Mouse (Mus musculus) testis, postnatal 10 days (tissue): ENCODE measurements at regions not wholly inside any gene's neighbourhood (a gene's known extent, or its start where the extent isn't known, plus 50 kb on each side); places are given as distances from the start of the nearest gene placed in this dataset.

ENCODE experiments used
- DNase-seq: peaks from one replicate; pipeline ENCODE4 v3.0.0; 2021; ENCODE audit warnings: low spot score

DNA sequence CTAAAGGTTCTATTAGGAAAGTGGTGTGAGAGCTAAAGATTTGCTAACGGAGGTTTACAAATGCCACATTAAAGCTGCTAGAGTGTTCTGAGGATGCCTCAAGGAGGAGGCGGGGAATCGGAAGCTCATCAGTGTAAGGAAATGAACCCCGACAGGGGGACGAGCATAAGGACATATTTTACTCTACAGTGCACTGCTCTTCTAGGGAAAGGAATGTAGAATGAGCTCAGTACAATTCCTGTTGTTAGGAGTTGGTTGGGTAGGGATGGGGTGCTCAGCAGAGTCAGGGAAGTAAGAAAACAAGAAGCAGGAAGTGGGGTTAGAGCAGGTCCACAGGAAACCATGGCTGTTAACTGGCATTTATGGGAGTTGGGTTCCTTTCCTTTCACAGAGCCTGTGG lies 54.6 kb downstream of the Mex3b start:
- DNase-seq, result no peak

DNA sequence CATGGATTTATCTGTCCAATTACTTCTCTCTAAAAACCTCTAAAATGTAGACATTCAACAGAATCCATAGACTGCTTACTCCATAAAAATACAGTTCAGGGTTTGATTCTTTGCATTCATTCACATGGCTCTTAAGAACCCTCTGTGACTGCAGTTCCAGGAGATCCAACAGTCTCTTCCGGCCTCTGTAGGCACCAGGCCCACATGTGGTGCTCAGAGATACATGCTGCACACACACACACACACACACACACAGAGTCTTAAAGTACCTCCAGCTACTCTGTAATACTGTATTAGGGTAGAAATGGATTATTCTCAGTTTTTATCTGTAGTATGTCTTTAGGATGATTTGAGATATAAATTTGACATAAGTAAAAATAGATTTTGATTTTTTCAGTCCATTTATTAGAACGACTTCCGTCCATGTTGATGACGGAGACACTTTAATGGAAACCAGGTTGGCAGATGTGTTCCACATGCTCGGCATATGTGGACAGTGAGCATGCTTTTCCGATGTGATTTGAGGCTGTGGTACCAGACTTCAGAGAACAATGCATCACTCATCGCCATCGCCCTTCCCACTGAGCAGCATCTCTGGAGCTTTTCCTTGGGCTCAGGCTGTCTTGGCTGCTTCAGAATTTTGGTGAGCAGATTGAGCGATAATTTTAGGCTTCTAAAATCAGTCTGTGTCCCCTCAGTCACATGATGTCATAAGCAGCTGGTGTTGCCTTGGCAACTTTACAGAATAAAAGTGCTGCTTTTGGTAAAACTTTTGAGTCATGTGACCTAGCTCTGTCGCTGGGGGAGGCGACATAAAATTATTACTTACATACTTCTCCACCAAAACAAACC lies 56.3 kb downstream of the Mex3b start:
- DNase-seq, result no peak

DNA sequence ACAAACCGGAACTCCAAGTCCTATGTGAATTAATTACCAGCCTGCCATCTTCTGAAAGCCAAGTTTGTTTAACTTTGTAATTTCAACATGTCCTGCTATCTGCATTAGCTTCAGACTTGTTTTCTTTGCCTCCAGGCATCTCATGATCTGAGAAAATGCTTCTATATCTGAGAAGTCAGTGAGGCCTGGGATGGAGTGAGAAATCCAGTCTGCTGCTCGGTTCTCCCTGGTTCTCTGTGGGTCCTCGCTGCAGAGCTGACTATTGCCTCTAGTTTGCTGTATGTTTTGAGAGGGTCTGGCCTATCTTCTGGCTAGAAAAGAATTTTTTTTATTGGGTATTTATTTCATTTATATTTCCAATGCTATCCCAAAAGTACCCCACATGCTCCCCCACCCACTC lies 57.0 kb downstream of the Mex3b start:
- no peak for DNase-seq

DNA sequence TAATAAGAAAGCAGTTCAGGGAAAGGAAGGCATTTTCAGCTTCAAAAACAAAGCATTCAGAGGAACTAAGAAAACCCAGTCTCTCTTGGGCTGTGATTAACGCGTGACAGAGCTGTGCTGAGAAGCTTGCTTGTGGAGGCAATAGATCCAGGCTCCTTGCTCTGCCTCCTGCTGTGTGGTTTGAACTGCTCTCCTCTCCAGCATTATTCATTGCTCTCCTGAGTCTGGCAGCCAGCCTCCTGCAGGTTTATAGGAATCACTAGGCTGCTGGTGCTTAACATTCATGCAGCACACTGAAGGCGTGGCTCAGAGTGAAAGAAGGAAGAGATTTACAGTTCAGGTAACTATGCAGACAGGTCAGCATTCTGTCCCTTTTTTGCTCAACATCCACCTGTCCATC lies 71.2 kb downstream of the Mex3b start:
- no peak for DNase-seq

DNA sequence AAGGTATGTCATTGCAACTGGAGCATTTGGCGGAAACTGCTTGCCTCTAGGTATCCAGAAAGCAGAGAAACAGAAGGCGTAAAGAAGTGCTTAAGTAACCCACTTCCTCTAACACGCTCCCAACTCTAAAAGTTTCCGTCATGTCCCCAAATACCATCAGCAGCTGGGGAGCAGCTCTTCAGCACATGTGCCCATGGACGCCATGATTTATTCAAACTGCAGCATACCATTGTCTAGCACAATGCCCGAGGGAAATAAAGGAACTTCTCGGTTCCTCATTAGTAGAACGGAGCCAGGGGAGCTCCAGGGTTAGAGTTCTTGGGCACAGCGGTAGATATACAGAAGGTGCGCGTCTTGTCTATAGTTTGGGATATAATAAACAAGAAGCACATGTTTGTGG lies 72.4 kb downstream of the Mex3b start:
- DNase-seq, result no peak

DNA sequence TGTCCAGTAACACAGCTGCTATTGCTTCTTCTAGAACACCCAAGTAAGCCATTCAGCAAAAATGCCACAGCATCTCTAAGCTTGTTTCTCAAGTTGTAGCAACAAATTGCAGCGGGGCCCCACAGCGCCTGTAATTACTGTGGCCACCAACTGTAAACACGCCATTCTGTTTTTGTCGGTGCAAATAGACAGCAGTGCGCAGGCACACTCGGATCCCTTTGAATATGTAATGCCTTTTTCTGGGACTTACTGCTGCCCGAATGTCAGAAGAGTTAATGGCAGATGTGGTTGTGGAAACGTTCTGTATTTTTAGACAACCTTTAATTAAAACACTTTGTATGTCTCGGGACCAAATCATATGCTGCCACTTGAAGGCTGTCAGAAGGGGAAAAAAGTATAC lies 76.2 kb downstream of the Mex3b start:
- no peak for DNase-seq

DNA sequence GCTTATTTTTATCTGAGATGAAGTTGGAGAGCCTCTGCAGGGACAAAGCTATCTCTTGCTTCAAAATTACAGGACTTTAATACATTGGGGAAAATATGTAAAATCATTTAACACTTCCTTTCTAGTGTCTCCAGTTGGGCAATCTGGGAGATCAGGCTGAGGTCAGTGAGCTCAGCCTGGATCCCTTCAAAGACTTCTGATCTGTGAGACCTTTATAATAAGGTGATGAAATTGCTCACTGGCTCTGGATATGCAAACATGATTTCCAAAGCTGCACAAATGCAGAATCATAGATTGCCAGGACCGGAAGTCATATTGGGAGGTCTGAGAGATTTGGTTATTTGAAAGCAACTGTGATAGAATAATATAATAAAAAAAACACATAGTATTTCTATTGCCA lies 76.7 kb downstream of the Mex3b start:
- DNase-seq, result no peak

DNA sequence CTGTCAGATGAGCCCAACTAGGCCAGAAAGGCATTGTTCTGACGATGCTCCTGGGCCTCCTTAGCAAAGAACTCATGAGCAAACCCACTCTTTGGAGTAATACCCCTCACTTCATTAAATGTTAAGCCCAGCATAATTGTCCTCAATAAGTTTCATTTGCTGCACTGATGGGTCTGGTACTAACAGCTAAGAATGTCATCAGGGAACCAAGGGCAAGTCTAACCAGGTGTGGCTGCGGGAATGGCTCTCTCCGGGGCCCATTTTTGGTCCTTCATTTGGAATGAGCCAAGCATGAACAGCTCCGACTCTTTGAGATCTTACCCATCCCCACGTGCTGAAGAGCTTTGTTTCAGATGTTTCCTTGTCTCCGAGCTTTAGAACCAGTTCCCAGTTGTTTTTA lies 82.2 kb downstream of the Mex3b start:
- DNase-seq, result no peak

DNA sequence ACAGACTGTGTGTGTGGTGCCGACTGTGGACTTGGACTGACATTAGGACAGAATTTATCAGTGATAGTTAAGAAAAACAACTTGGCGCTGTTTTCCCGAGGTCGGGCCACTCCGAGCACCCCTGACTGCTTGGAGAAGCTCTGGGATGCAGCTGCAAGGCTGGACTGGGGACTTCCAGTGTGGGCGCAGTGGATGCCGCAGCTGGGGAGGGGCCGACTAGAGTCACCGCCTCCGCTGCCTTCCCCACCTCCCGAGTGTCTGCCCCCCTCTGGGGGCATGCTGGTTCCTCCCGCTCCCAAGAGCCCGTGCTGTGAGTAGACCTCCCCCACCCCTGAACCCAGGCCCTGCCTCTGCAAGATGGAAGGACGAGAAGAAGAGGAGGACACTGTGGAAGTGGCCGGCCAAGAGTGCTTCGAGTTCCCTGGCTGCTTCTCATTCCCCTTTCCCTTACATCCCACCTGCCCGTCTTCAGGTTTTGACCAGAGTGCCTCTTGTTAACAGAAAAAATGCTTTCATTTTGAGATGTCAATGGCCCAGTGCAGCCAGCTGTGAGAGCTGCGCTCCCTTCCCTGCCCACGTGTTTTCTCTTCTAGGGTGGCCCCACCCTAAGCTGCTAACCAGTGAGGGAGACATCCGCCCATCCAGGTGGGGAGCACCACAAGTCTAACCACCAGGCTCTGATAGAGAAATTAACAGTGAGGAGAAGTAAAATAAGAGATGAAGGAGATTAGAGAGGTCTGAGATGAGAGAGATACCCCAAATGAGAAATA lies 90.3 kb downstream of the Mex3b start:
- DNase-seq, result no peak

DNA sequence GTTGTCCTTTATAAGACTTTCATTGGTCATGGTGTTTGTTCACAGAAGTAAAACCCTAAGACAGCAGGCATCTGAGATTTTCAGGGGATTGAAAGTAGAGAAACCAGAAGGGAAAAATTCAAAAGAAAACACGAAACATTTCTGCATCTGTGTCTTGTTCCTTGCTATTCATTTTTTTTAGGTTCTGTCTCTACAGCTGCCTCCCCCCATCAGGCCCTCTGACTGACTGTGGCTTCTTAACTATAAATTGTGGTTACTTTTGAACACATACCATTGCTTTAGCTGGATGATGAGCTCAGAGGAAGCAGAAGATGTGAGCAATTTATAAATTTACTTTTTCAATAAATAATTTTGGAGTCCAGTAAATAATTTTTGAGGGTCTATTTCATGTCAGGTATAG lies 103.5 kb downstream of the Mex3b start:
- DNase-seq, result no peak

DNA sequence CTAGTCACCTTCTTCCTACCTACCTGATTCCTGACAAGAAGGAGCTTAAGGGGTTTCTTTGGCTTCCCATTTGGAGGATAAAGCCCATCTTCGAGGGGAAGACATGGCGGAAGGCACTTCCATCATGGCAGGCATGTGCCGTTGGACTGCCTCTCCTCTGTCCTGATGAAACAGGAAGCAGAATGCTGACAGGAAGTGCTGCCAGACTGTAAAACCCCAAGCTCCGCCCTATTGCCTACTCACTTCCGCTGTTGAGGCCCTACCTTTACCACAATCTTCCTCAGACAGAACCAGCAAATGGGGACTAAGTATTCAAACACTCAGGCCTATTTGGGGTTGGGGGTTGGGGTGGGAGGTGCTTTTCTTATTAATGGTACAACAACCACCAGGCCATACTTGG lies 104.1 kb downstream of the Mex3b start:
- DNase-seq, result no peak

DNA sequence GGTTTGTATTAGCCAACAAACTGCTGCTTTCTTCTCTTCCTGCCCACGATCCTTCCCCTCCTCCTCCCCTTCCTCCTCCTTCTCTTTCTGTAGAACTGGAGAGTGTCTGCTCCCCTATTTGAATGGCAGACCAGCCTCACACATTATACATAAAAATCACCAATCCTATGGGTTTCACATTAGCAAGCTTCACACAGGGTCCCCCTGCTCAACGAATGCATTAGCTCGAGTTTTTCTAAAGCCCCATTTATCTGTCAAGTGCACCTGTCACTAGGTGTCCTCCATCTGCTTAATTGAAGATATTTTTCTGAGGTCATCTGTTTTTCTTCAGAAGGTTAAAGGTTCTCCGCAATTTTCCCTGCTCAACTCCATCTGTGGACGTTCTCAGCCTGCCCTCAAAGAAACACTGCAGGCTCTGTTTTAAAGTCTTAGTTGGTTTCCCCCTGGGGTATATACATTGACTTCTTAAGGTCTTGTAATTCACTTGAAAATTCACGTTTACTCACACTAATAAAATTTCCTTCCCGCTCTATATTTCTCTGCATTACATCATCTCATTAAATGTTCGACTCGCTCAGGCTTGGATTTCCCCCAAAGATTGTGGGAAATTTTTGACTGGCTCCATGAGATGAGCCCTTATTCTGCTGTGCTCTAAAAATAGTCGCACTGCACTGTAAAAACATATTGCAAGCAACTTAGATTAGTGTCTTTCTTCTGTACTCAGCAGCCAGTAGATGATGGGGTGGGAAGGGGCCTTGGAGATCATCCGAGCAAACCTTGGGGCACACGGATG lies 105.3 kb downstream of the Mex3b start:
- DNase-seq, result no peak

DNA sequence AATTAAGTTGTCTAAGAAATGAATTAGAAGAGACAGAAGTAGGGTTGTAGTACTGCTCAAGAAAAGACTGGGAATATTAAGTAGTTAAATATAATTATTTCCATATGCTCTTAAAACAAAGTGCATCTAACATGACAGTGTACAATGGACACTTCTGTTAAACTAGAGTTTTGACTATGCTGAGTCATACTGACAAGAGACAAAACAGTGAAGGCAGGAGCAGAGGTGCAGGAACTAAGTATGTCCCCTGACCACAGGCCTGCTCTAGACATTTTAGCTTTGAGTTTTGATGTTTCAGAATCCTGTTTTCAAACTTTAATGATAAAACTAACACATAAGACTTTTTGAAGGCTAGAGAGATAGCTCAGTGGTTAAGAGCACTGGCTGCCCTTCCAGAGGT lies 123.6 kb downstream of the Mex3b start:
- no peak for DNase-seq

DNA sequence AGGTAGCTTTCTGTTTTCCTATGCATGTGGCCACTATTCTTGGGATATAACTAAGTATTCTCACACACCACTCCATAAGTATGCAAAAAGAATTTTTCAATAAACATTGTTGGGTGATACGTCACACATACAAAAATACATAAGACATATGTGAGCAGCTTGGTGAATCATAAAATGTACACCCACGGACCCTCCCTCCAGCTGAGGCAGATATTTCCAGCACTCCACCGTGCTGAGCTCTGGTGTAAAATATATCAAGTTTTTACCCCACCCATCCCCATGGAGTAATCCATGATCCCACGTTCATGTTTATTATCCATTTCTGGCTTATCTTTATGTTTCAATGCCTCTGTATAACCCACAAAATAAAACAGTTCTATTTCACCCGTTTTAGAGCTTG lies 126.0 kb downstream of the Mex3b start:
- no peak for DNase-seq

DNA sequence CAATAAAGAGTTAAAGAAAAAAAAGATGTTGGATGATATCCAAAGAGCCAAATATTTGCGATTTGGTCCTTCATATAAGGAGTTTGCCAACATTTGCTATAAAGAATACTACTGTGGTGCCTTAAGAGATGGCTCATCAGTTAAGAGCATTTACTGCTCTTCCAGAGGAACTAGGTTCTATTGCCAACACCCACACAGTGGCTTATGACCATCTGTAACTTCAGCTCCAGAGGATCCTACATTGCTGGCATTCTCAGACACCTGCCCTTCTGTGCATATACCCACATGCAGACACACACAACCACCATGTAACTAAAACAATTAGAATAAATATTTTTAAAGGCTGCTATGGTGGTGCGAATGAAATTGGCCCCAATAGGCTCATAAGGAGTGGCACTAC lies 131.7 kb downstream of the Mex3b start:
- DNase-seq, result no peak

DNA sequence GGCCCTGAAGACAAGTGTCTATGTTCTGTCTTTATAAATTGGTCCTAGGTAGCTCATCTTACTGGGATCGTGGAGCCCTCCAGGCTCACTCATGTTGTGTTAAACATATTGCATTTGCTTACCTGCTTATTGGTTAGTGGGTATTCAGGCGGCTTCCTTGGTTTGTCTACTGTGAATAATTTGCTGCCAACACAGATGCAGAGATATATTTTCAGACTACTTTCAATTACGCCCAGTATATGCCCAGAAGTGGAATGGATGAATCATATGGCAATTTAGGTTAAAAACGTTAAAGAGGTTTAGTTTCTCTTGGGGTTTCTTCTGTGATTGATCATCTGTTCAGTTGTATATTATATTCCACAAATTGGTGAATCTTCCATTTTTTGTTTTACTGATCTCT lies 140.4 kb downstream of the Mex3b start:
- no peak for DNase-seq

DNA sequence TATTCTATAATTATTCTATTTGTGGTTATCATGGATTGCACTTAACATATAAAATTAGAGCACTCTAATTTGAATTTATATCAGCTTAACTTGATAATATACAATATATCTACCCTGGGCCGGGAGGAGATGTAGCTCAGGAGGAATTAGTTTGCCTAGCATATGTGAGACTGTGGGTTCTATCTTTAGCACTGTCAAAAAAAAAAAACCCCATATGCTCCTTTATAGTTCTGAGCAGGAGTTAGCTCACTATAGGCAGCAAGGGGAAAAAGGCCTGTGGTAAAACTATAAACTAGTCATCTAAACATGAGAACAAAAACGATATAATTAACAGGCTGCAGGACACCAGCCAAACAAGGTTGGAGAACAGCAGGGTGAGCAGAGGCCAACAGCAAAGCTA lies 145.0 kb downstream of the Mex3b start:
- no peak for DNase-seq

DNA sequence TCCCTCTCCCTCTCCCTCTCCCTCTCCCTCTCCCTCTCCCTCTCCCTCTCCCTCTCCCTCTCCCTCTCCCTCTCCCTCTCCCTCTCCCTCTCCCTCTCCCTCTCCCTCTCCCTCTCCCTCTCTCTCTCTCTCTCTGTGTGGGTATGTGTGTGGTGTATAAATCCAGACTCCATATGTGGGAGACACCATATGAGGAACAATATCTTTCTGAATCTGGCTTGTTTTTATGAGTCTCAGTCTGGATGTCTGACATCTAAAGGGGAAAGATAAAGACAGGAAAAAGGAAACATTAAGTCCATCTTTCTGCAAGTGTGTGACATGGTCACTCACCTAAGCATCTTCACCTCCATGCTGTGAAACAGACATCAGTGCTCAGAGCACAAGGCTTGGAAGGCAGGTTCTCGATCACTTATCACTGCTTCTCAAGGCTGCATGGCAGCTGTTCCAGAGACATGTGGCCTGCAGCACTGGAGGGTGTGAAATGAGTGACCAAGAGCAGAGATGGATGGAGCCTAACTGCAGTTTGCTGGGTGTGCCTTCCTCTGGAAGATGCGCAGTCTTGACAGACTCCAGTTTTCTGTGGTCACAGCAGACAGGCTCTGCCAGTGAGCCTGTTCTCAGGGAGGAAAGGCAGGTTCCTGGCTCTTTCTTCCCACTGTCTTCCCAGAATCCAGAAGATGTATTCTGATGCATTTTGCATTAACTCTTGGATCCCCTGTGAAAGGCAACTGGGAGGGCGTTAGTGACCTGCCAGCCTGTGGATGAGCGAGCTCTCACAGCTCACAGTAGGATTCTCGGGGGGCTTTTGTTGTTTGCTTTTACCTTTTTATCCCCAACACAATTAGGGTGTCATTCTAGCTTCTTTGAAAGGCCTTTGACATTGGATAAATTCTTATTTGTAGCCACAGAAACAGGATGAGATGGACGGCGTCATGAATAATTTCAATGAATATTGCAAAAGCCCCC lies 147.9 kb downstream of the Mex3b start:
- no peak for DNase-seq

DNA sequence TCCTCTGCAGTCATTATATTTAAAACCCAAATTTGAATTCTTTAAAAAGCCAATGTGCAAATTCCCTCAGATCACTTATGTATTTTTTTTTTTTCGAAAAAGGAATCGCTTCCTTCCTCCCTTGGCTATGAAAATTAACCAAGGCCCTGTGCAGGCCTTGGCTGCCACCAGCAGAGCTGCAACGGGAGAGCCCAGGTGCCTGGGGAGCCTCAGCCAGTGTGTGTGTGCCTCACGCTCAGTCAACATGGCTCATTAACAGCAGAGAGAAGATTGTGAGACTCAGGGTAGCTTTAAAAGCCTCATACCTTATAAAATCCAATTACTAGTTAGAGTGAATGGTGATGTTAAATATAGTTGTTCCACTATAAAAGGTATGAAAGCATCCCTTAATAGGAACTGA lies 148.6 kb downstream of the Mex3b start:
- DNase-seq, result no peak

DNA sequence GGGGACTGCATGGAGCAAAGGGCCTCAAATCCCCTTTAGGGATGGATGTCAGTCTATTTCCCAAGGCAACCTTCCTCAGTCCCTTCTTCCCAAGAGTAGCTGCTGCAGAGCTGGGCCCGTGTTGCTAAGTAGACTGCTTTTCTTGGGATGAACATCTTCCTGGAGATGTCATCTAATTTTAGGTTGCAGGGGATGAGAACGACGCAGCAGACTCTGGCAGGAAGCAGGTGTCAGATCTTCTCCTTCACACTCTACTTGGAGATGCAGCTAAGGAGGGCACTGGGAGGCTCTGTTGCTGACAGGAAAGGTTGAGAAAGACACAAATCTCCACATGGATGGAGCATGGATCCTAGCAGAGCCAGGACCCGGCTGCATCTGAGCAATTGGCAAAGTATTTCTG lies 149.4 kb downstream of the Mex3b start:
- no peak for DNase-seq

DNA sequence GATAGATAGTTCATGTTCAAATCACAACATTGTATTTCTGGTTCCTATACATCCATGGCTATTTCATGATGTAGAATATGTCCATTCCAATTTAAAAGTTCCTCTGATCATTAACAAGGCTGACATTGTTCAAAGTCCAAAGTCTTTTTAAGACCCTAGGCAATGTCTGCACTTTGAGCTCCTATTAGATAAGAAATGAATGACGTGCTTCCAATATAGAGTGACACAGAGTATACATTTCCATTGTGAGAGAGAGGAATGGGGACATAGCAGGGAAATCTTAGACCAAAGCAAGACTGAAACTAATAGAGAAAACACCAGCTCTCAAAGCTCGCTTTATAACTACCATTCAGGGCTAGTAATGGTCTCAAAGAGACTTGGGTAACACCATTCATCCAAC lies 153.5 kb downstream of the Mex3b start:
- no peak for DNase-seq

DNA sequence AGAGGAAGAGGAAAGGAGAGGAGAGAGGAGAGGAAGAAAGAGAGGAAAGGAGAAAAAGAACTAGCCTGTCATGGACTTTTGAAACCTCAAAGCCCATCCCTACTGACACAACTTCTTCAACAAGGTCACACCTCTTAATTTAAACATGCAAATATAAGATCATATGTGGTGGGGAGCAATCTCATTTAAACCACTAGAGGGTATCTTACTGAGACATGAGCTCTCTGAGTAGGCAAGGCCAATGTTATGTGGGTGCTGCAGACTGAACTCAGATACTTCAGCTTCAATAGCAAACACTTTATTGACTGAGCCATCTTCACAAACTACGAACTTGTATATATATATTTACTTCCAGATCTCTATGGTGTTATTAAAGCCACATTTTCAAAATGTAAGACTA lies 156.9 kb downstream of the Mex3b start:
- DNase-seq, result no peak
